Mouse (Mus musculus): ENCODE measurements at regions not wholly inside any gene's neighbourhood (a gene's known extent, or its start where the extent isn't known, plus 50 kb on each side); places are given as distances from the start of the nearest gene placed in this dataset.
A peak's percentile ranks its signal among the peaks of the same experiment; 100 is the strongest.
"Not testable (repeated sequence)": the region's sequence is repeated elsewhere in the genome, so short reads cannot be mapped to it uniquely, and the experiment has no call there.

DNA sequence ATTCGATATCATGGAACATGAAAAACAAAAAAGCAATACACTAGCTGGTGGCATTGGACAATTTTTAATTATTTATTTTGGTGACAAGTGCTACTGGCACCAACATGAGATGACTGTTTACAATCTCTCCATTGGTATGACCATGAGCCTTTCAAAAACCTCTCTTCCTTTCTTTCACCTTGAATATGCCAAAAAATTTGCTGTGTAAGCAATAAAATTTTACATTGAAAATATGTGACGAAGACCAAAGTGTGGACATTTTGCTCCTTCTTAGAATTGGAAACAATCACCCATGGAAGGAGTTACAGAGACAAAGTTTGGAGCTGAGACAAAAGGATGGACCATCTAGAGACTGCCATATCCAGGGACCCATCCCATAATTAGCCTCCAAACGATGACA is 83.4 kb upstream of the Gm49339 start:
- DNase-seq (ENCODE audit: low spot score) = not testable (repeated sequence)

DNA sequence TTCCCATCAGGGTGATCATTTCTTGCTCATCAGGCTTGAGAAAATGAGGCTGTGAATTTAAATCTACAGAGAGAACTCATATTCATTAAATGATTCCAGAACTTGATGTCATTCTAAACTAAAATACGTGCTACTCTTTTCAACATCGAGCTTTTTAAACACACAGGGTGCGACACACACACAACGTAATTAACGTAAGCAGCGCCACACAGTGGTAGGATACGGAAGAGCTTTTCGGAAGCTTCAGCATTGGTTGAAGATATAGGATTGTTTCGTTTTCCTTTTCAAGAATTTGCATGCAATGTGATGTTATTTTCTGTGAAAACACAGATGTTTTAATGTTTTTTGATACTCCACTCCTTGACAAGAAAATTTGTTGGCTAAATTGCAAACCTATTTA is 75.3 kb upstream of the Gm49339 start:
- DNase-seq (ENCODE audit: low spot score) = peak; percentile 41

DNA sequence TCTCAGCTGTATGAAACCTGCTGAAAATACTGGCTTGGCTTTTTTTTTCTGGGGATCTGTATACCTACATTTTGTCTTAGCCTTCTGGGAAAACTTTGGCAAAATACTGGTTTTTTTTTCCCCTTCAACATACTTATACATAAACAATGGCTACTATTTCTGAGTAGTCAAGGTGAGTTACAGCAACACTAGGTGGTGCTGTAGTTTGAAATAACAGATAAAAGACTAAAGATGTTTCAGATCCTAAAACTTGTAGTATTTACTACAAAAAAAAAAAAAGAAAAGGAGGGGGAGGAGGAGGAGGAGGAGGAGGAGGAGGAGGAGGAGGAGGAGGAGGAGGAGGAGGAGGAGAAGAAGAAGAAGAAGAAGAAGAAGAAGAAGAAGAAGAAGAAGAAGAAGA is 67.6 kb upstream of the Gm49339 start:
- DNase-seq (ENCODE audit: low spot score) = no peak

DNA sequence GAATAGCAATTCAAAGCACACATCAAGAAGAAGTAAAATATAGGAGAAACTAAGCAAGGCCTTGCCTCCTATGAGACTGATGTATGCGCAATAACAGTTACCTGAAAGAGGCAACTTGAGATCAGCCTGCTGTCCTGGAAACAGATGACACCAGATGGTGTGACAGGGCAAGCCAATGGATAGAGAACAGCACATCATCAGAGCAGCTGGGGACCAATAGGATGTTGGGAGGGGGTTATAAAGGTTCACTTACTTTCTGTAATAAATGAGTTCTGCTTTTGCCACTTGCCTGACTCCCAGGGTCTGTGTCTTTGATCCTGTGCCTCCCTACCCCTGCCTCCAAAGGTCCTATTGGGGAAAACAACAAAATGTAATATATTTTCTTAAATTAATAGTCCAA is 65.9 kb upstream of the Gm49339 start:
- no peak for DNase-seq (ENCODE audit: low spot score)

DNA sequence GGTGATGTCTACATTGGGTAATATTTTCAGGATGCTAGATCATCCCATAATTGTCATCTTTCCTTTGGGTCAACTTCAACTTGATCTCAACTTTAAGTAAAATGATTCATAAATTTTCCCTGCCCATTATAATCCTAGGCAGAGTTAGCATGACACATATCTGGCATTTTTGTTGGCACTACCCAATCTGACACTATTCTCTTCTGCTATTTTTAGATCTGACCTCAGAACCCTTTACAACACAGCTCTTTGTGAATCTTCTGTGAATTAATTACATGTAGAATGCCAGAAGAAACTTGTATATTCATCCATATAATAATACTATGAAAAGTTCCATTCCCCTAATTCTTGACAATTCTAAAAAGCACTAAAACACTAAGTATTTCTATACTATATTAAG is 63.7 kb upstream of the Gm49339 start:
- DNase-seq (ENCODE audit: low spot score) = no peak

DNA sequence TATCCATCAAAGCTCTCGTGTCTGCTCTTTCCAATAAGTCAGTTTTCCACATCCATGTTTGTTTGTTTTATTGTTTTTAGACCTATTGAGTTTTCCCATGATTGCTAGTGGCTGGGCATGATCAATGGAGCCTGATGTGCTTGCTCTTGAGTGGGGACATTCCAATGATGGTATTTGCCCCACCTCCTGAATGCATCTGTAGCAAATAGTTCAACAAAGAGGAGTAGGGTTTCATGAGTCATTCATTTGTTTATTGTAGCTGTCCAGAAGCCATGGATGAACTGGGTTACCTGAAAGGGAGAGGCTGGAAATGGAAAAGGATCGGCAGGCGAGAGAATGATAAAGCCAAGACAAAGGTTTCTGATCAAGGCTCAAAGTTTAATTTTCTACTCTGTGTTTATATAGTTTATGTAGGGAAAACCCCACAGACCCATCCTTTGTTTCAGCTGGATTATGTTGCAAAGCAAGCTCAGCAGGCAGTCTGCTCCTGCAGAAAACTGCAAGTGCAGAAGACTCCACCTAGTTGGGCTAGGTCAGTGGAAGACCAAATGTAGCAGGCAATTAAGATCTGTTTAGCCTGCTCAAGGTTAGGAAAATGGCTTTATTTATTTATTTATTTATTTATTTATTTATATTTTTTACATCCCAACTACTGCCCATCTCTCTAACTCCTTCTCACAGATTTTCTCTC is 63.0 kb upstream of the Gm49339 start:
- DNase-seq (ENCODE audit: low spot score) = no peak

DNA sequence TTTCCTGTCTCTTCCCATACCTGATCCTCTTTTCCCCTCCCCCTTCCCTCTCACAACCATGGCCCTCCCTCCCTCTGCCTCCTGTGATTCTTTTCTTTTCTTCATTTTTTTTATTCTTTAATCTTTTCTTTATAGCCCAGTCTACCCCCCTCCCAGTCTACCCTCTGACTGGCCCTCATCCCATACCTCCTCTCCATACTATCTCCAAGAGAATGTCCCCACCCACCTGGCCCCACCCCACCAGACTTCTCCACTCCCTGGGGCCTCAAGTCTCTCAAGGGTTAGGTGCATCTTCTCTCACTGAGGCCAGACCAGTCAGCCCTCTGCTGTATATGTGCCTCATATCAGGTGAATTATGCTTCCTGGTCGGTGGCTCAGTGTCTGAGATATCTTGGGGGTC is 61.9 kb upstream of the Gm49339 start:
- DNase-seq (ENCODE audit: low spot score) = no peak

DNA sequence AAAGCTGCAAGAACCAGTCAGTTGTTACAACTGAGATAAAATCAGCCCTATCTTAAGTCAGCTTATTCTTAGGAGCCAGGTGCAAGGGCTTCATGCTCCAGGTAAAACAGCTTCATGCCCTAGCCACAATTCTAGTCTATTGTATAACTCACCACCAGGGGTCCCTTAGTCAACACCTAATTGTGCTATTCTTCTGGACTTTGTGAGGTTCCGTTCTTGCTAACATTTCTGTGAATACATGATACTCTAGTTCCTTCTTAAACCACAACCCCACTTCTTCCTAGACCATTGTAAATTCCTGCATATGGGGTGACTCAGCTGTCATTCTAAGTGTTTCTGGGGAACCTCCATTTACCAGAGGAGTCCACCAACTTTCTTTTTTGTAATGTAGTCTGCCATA is 57.9 kb upstream of the Gm49339 start:
- no peak for DNase-seq (ENCODE audit: low spot score)

All from urinary bladder, postnatal 14 days (tissue).